Mouse (Mus musculus) heart, postnatal 36 days (tissue): ENCODE data around the gene Hscb. TPM values are rescaled to one million over a fixed set of nuclear protein-coding genes. Genes with fewer than 3 reads are reported as not detected.
"Not testable (repeated sequence)": the region's sequence is repeated elsewhere in the genome, so short reads cannot be mapped to it uniquely, and the experiment has no call there.

Experiments used
- DNase-seq, 2 experiments: peaks; one replicate each; pipeline ENCODE4 v3.0.0; 2021 to 2022
- intact Hi-C: fragments of 180-260 bp; cut with DNase I; formaldehyde crosslinking; loops from one replicate; pipeline ENCODE4 v1.15.1; 2025
- total RNA-seq, 2 experiments: library from RNA; stranded (reverse); gene quantifications; 2 replicates each; pipeline ENCODE4 v1.2.3; 2021

Hscb gene
- 10 to 100 TPM; 18.2 to 20.7 TPM for total RNA-seq

- peak; percentile 97 for DNase-seq
- intact Hi-C loops = loop anchor here (2.0 to 5.0 kb wide), 8 partner anchors 15 to 493 kb away; partner anchors contain the start of genes Ttc28 and Ulk1
Measured at GRCm38 (mm10) chr5:110839678-110840365, at the start of gene Hscb, which contains the start of gene Chek2. Gene Hscb (minus strand): TSS chr5:110839777. Gene Chek2 (plus strand): TSS chr5:110839979.

DNA sequence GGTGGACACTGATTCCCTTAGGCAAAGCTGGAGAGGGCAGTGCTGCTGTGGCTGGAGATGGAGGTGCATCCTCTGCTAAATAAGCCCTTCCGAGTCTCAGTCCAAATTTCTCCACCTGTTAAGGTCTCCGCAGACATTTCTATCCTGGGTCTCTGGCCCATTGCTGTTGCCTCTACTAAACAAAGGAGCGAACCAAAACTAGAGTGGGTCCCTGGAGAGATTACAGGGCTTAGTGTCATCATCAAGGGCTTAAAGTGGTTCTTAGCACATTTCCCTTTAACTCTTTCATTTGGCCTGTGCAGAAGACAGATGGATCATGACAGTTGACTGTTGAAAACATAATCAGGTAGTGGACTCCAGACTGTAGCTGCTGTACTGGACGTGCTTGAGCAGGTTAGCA lies 49.0 kb upstream of the Hscb start:
- intact Hi-C loops = no loop called here
- no peak for DNase-seq

GRCm38 (mm10) chr5:110879584-110880374 lies 40.2 kb upstream of the Hscb start, which contains the start of gene Ttc28:
Gene Ttc28 (plus strand): TSS chr5:110879803.
- intact Hi-C loops = loop anchor here (1.0 to 2.0 kb wide), 2 partner anchors 20 to 41 kb away; partner anchors contain the start of genes Chek2 and Hscb
- DNase-seq = peak; percentile 91 to 92

GRCm38 (mm10) chr5:110879042-110879441 lies 39.5 kb upstream of the Hscb start:
- intact Hi-C loops = loop anchor here (1.0 to 2.0 kb wide), 2 partner anchors 20 to 40 kb away; partner anchors contain the start of genes Chek2 and Hscb
- no peak for DNase-seq

GRCm38 (mm10) chr5:110878526-110878925 lies 38.9 kb upstream of the Hscb start:
- intact Hi-C loops = loop anchor here (2.0 kb wide), 1 partner anchor 40 kb away; the partner anchor contains the start of genes Chek2 and Hscb
- not testable (repeated sequence) for DNase-seq

GRCm38 (mm10) chr5:110877666-110878505 lies 38.3 kb upstream of the Hscb start:
- DNase-seq = no peak
- intact Hi-C loops = loop anchor here (2.0 kb wide), 1 partner anchor 39 kb away; the partner anchor contains the start of genes Chek2 and Hscb

- no peak for DNase-seq
- intact Hi-C loops = no loop called here
Measured at GRCm38 (mm10) chr5:110875286-110875685, 35.7 kb upstream of the Hscb start.

GRCm38 (mm10) chr5:110874711-110875110 lies 35.1 kb upstream of the Hscb start:
- intact Hi-C loops = no loop called here
- DNase-seq = no peak

DNA sequence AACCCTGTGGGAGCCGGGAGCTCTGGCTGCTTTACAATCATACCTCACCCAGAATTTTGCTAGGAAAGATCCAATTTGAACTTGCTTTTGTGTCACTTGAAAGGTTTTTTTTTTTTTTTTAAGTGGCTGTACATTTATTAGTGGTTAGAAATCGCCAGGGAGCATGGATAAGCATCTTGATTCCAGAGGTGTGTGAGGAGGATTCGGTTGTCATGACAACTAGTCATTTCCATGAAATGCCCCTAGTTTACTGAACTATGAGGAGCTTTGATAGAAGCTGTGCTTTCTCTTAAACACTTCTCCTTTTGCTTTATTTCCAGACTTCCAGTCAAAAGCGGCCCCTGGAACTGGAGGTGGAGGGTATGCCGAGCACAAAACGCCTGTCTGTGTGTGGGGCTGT lies 33.6 kb upstream of the Hscb start:
- no peak for DNase-seq
- intact Hi-C loops = no loop called here

DNA sequence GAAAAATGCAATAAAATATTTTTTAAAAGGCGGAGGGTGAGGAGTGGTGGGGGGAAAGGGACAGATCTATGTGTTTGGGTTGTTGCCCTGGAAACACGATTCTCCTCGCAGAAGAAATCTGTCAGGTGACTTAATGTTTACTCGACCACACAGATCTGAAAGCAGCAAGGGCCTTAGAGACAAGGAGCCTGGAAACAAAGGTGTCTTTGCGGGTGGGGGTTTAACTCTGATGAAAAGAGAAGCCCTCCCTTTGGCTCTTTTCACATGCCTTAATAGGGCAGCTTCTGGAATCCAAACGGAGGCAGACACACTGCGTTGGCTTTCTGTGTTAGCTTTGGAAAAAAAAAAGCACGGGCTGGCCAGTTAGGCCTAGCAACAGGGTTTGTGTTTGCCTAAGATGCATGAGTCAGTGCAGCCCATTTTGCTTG lies 29.7 kb upstream of the Hscb start:
- DNase-seq = no peak
- intact Hi-C loops = no loop called here

GRCm38 (mm10) chr5:110868460-110868859 lies 28.9 kb upstream of the Hscb start:
- no peak for DNase-seq

GRCm38 (mm10) chr5:110860445-110860844 lies 20.9 kb upstream of the Hscb start:
- no peak for DNase-seq
- intact Hi-C loops = no loop called here

More at GRCm38 (mm10) chr5:110868460-110868859, 28.9 kb upstream of the Hscb start:
- intact Hi-C loops = no loop called here

- intact Hi-C loops = loop anchor here (1.0 kb wide), 1 partner anchor 20 kb away; the partner anchor contains the start of gene Ttc28
- peak; percentile 68 to 72 for DNase-seq
Measured at GRCm38 (mm10) chr5:110859013-110859650, 19.6 kb upstream of the Hscb start.

DNA sequence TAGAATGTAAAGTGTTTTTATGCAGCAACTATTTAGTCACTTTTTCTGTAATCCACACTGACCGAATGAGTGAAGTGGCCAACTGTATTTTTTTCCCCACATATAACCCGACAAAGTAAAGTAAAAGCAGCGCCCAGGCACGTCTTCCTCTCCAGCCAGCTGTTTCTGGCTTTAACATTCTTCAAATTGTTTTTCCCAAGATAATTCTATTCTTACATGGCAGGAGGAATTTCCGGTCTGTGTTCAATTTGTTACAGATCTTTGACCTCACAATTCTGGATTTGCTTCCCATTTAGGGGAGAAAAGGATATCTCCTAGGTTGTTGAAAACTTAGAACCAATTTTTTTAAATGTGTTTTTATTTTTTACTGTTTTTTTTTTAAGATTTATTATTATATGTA lies 17.5 kb upstream of the Hscb start:
- intact Hi-C loops = no loop called here
- DNase-seq = no peak

DNA sequence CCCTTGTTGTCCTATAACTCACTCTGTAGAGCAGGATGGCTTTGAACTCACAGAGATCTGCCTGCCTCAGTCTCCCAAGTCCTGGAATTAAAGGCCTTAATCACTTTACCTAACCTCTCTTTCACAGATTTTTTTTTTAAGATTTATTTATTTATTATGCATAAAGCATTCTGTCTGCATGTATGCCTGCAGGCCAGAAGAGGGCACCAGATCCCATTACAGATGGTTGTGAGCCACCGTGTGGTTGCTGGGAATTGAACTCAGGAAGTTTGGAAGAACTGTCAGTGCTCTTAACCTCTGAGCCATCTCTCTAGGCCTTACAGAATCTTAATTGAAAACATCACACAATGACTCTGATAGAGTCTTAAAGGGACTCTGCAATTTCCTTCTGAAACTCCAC lies 13.4 kb upstream of the Hscb start:
- DNase-seq = no peak
- intact Hi-C loops = no loop called here

DNA sequence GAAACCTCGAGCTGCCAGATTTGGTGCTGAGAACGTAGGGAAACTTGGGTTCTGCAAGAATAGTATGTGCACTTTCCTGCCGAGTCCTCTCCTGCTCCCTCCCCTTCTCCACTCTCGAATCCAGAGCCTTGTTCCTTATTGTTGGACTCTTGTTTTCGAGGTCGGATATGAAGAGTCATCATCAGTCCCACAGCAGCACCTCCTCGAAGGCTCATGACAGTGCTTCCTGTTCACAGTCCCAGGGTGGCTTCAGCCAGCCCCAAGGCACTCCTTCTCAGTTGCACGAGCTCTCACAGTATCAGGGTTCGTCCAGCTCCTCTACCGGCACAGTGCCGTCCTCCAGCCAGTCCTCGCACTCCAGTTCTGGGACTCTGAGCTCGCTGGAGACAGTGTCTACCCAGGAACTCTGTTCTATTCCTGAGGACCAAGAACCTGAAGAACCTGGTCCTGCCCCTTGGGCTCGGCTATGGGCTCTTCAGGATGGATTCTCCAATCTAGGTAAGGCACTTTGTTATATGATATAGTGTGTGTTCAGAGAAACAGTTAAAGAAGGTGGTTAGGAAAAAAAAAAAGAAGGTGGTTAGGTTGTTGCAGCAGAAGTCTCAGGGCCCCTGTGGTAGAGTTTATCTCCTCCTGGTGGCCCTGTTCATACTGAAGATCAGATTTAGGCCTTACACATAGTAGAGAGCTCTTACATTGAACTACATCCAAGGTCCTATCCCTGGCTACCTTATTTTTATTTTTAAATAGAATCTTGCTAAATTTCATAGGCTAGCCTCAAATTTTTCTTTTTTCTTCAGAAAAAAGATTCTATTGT lies 1.7 kb upstream of the Hscb start:
- intact Hi-C loops = loop anchor here (2.0 kb wide), 1 partner anchor 14 kb away; no protein-coding TSS in a partner anchor
- no peak for DNase-seq

GRCm38 (mm10) chr5:110840465-110840864 lies 888 bp upstream of the Hscb start:
- peak in 1 of 2 experiments; percentile 49 for DNase-seq
- intact Hi-C loops = loop anchor here (2.0 kb wide), 1 partner anchor 14 kb away; no protein-coding TSS in a partner anchor

GRCm38 (mm10) chr5:110839038-110839677 lies 419 bp downstream of the Hscb start:
- DNase-seq = no peak
- intact Hi-C loops = loop anchor here (2.0 to 5.0 kb wide), 7 partner anchors 28 to 494 kb away; partner anchors contain the start of genes Ttc28 and Ulk1
